Mouse (Mus musculus) stomach, embryonic 16.5 days (tissue): ENCODE measurements around the gene Olfr694. TPM values are rescaled to one million over a fixed set of nuclear protein-coding genes. Genes with fewer than 3 reads are reported as not detected.

Experiments
- polyA plus RNA-seq: library from polyadenylated mRNA; unstranded; fragments of >200 nt; fragmentation: Nextera tagmentation; extraction: Ambion mirVana; gene quantifications from 2 replicates; pipeline ENCODE4 v1.2.1, GENCODE M21; 2015

Olfr694 gene
- polyA plus RNA-seq, 1 experiment from 2014 or later: not detected

Other genes with a start within 250 kb of the Olfr694 start
- gene Olfr693, start 11.2 kb downstream of the Olfr694 start, polyA plus RNA-seq: not detected in 2 replicates
- gene Olfr695, start 24.6 kb upstream of the Olfr694 start, polyA plus RNA-seq: not detected in 2 replicates
- not detected in 2 replicates for gene Olfr697, start 50.6 kb upstream of the Olfr694 start, polyA plus RNA-seq
- not detected in 2 replicates for gene Olfr698, start 63.6 kb upstream of the Olfr694 start, polyA plus RNA-seq
- not detected in 2 replicates for gene Olfr699, start 101.4 kb upstream of the Olfr694 start, polyA plus RNA-seq
- gene Olfr700, start 117.0 kb upstream of the Olfr694 start, polyA plus RNA-seq: not detected in 2 replicates
- gene Olfr701, start 122.3 kb upstream of the Olfr694 start, polyA plus RNA-seq: not detected in 2 replicates
- gene Olfr702, start 142.1 kb upstream of the Olfr694 start, polyA plus RNA-seq: not detected in 2 replicates
- not detected in 2 replicates for gene Olfr703, start 151.5 kb upstream of the Olfr694 start, polyA plus RNA-seq
- not detected in 2 replicates for gene Olfr704, start 171.4 kb upstream of the Olfr694 start, polyA plus RNA-seq
- gene Olfr705, start 185.1 kb upstream of the Olfr694 start, polyA plus RNA-seq: not detected in 2 replicates
- gene Olfr706, start 196.3 kb upstream of the Olfr694 start, polyA plus RNA-seq: not detected in 2 replicates
- not detected in 2 replicates for gene Olfr707, start 209.4 kb upstream of the Olfr694 start, polyA plus RNA-seq
- gene Olfr1532-ps1, start 216.2 kb upstream of the Olfr694 start, polyA plus RNA-seq: not detected in 2 replicates
- not detected in 2 replicates for gene Olfr709-ps1, start 240.4 kb upstream of the Olfr694 start, polyA plus RNA-seq